Mouse (Mus musculus) NIH3T3 (cell line): ENCODE measurements at regions not wholly inside any gene's neighbourhood (a gene's known extent, or its start where the extent isn't known, plus 50 kb on each side); places are given as distances from the start of the nearest gene placed in this dataset.

ENCODE experiments used
- DNase-seq: peaks from one replicate; pipeline ENCODE4 v3.0.0-alpha.2; 2012; ENCODE audit warnings: low read depth

- DNase-seq: no peak
These were observed 314.1 kb downstream of the Cog6 start for GRCm38 (mm10) chr3:52702962-52703361.

GRCm38 (mm10) chr3:52701601-52702000 is 315.4 kb downstream of the Cog6 start:
- DNase-seq: no peak

GRCm38 (mm10) chr3:52693813-52694212 is 323.2 kb downstream of the Cog6 start:
- DNase-seq: no peak

- peak; percentile 32 for DNase-seq
These were observed 331.4 kb downstream of the Cog6 start for GRCm38 (mm10) chr3:52685434-52686181.

GRCm38 (mm10) chr3:52680824-52681388 is 336.1 kb downstream of the Cog6 start:
- DNase-seq: no peak

GRCm38 (mm10) chr3:52676886-52677670 is 340.0 kb downstream of the Cog6 start:
- peak; percentile 53 for DNase-seq

- DNase-seq: no peak
These were observed 346.4 kb downstream of the Cog6 start for GRCm38 (mm10) chr3:52670628-52671028.

- DNase-seq: no peak
These were observed 353.9 kb downstream of the Cog6 start for GRCm38 (mm10) chr3:52663161-52663602.

- DNase-seq: no peak
These were observed 354.7 kb downstream of the Cog6 start for GRCm38 (mm10) chr3:52662164-52662908.

- no peak for DNase-seq
These were observed 364.0 kb downstream of the Cog6 start for GRCm38 (mm10) chr3:52653006-52653405.

GRCm38 (mm10) chr3:52652476-52652870 is 364.6 kb downstream of the Cog6 start:
- no peak for DNase-seq

- peak; percentile 34 for DNase-seq
These were observed 365.1 kb downstream of the Cog6 start for GRCm38 (mm10) chr3:52651862-52652475.

GRCm38 (mm10) chr3:52650071-52650470 is 367.0 kb downstream of the Cog6 start:
- DNase-seq: no peak

GRCm38 (mm10) chr3:52648836-52649500 is 368.1 kb downstream of the Cog6 start:
- DNase-seq: no peak

- DNase-seq: no peak
These were observed 369.1 kb downstream of the Cog6 start for GRCm38 (mm10) chr3:52647900-52648299.

- DNase-seq: peak; percentile 21
These were observed 369.8 kb downstream of the Cog6 start for GRCm38 (mm10) chr3:52647161-52647692.

GRCm38 (mm10) chr3:52645156-52645555 is 371.9 kb downstream of the Cog6 start:
- no peak for DNase-seq

- DNase-seq: no peak
These were observed 372.6 kb downstream of the Cog6 start for GRCm38 (mm10) chr3:52644178-52645128.

- no peak for DNase-seq
These were observed 373.2 kb downstream of the Cog6 start for GRCm38 (mm10) chr3:52643796-52644177.

GRCm38 (mm10) chr3:52643100-52643551 is 373.9 kb downstream of the Cog6 start:
- DNase-seq: no peak
